Mouse (Mus musculus) forebrain, embryonic 10.5 days (tissue): ENCODE data around the gene Slc38a1. TPM values are rescaled to one million over a fixed set of nuclear protein-coding genes. Genes with fewer than 3 reads are reported as not detected.

Experiments
- DNase-seq: peaks from one replicate; pipeline ENCODE4 v3.0.0-alpha.2; 2017; ENCODE audit warnings: low spot score; ENCODE audit errors: extremely low spot score
- H3K27ac ChIP-seq: fragments of 300-500 bp; sonication (generic); 2 replicates; pipeline ENCODE4 v1.5.1; 2016; ENCODE audit warnings: mild to moderate bottlenecking
- H3K27me3 ChIP-seq: fragments of 300-500 bp; sonication (generic); 2 replicates; pipeline ENCODE4 v1.6.1; 2016; ENCODE audit warnings: mild to moderate bottlenecking; ENCODE audit not compliant: poor library complexity, severe bottlenecking
- H3K36me3 ChIP-seq: fragments of 300-500 bp; sonication (generic); replicated peaks from 2 replicates; pipeline ENCODE4 v1.6.1; 2016; ENCODE audit warnings: mild to moderate bottlenecking, moderate library complexity
- H3K4me1 ChIP-seq: fragments of 300-500 bp; sonication (generic); 2 replicates; pipeline ENCODE4 v1.6.1; 2016
- H3K4me3 ChIP-seq: fragments of 300-500 bp; sonication (generic); 2 replicates; pipeline ENCODE4 v1.5.1; 2016; ENCODE audit warnings: mild to moderate bottlenecking, moderate library complexity
- H3K9me3 ChIP-seq: fragments of 300-500 bp; sonication (generic); 2 replicates; pipeline ENCODE4 v1.6.1; 2016; ENCODE audit warnings: mild to moderate bottlenecking, moderate library complexity
- WGBS: fragments of 180-500 bp; shearing (Covaris S2); methylation state at CpG from one replicate; pipeline ENCODE4 v1.1.7; 2016; 5-methylcytosine and 5-hydroxymethylcytosine counted together
- polyA plus RNA-seq: library from polyadenylated mRNA; unstranded; fragments of >200 nt; fragmentation: Nextera tagmentation; extraction: Ambion mirVana; gene quantifications from 2 replicates; pipeline ENCODE4 v1.2.1, GENCODE M21; 2016

Slc38a1 gene
- polyA plus RNA-seq, 1 experiment from 2014 or later = 138 TPM

- DNase-seq = no peak
- H3K27ac ChIP-seq = no peak overlapping the region
- WGBS = 68% methylated on average over 1 of the region's 1 CpGs
- peaks cover 4% of the 10 kb centered on the region; the same call in 1 of the 2 replicates for H3K9me3 ChIP-seq
- H3K27me3 ChIP-seq = no peaks in the 10 kb centered on the region
- no peaks in the 10 kb centered on the region for H3K36me3 ChIP-seq
- peaks cover 10% of the 10 kb centered on the region for H3K4me1 ChIP-seq
- no peak overlapping the region for H3K4me3 ChIP-seq
Observed at GRCm38 (mm10) chr15:96563852-96564251, 78.9 kb downstream of the Slc38a1 start.

- Histone ChIP-seq H3K4me1 (peaks cover 10% of the 10 kb centered on the region), H3K36me3 (no peaks in the 10 kb centered on the region), H3K4me3 (no peak overlapping the region), H3K27me3 (no peaks in the 10 kb centered on the region), H3K27ac (no peak overlapping the region), H3K9me3 (peaks cover 4% of the 10 kb centered on the region; the same call in 1 of the 2 replicates)
- DNase-seq = no peak
- 94% methylated on average over 5 of the region's 5 CpGs for WGBS
Observed at GRCm38 (mm10) chr15:96562521-96562920, 80.2 kb downstream of the Slc38a1 start.

GRCm38 (mm10) chr15:96560576-96561298 lies 82.0 kb downstream of the Slc38a1 start:
- H3K4me3 ChIP-seq = no peak overlapping the region
- no peaks in the 10 kb centered on the region for H3K36me3 ChIP-seq
- H3K27ac ChIP-seq = no peak overlapping the region
- DNase-seq = no peak
- H3K9me3 ChIP-seq = peaks cover 4% of the 10 kb centered on the region; the same call in 1 of the 2 replicates
- H3K27me3 ChIP-seq = no peaks in the 10 kb centered on the region
- no peaks in the 10 kb centered on the region for H3K4me1 ChIP-seq
- whole genome bisulfite sequencing = 94% methylated on average over 14 of the region's 14 CpGs

GRCm38 (mm10) chr15:96551569-96552380 lies 90.9 kb downstream of the Slc38a1 start:
- DNase-seq = peak; percentile 46
- Histone ChIP-seq H3K9me3 (no peaks in the 10 kb centered on the region), H3K36me3 (no peaks in the 10 kb centered on the region), H3K27ac (no peak overlapping the region), H3K4me1 (peaks cover 14% of the 10 kb centered on the region), H3K27me3 (no peaks in the 10 kb centered on the region), H3K4me3 (no peak overlapping the region)
- 71% methylated on average over 9 of the region's 9 CpGs for WGBS

GRCm38 (mm10) chr15:96551107-96551506 lies 91.6 kb downstream of the Slc38a1 start:
- peaks cover 14% of the 10 kb centered on the region for H3K4me1 ChIP-seq
- H3K4me3 ChIP-seq = no peak overlapping the region
- 93% methylated on average over 8 of the region's 8 CpGs for WGBS
- no peak overlapping the region for H3K27ac ChIP-seq
- no peaks in the 10 kb centered on the region for H3K36me3 ChIP-seq
- no peaks in the 10 kb centered on the region for H3K27me3 ChIP-seq
- DNase-seq = no peak
- no peaks in the 10 kb centered on the region for H3K9me3 ChIP-seq

GRCm38 (mm10) chr15:96548363-96548762 lies 94.3 kb downstream of the Slc38a1 start:
- no peaks in the 10 kb centered on the region for H3K9me3 ChIP-seq
- DNase-seq = no peak
- no peak overlapping the region for H3K4me3 ChIP-seq
- H3K27ac ChIP-seq = no peak overlapping the region
- peaks cover 18% of the 10 kb centered on the region for H3K4me1 ChIP-seq
- no peaks in the 10 kb centered on the region for H3K27me3 ChIP-seq
- 89% methylated on average over 9 of the region's 9 CpGs for WGBS
- no peaks in the 10 kb centered on the region for H3K36me3 ChIP-seq

- Histone ChIP-seq H3K27ac (peak overlapping the region; percentile 51), H3K4me3 (no peak overlapping the region), H3K36me3 (no peaks in the 10 kb centered on the region), H3K27me3 (no peaks in the 10 kb centered on the region), H3K4me1 (peaks cover 18% of the 10 kb centered on the region), H3K9me3 (no peaks in the 10 kb centered on the region)
- WGBS = 79% methylated on average over 21 of the region's 21 CpGs
- no peak for DNase-seq
Observed at GRCm38 (mm10) chr15:96547256-96548195, 95.2 kb downstream of the Slc38a1 start.

- Histone ChIP-seq H3K4me3 (peak overlapping the region; percentile 51), H3K4me1 (peaks cover 17% of the 10 kb centered on the region), H3K27me3 (no peaks in the 10 kb centered on the region), H3K36me3 (no peaks in the 10 kb centered on the region), H3K9me3 (no peaks in the 10 kb centered on the region), H3K27ac (peak overlapping the region; percentile 78)
- WGBS = 4% methylated on average over 24 of the region's 24 CpGs
- peak; percentile 72 for DNase-seq
Observed at GRCm38 (mm10) chr15:96543181-96543828, 99.4 kb downstream of the Slc38a1 start.

- H3K4me3 ChIP-seq = no peak overlapping the region
- no peaks in the 10 kb centered on the region for H3K36me3 ChIP-seq
- peaks cover 7% of the 10 kb centered on the region; the same call in 1 of the 2 replicates for H3K4me1 ChIP-seq
- 77% methylated on average over 8 of the region's 8 CpGs for WGBS
- no peak for DNase-seq
- H3K27me3 ChIP-seq = no peaks in the 10 kb centered on the region
- H3K27ac ChIP-seq = no peak overlapping the region
- H3K9me3 ChIP-seq = no peaks in the 10 kb centered on the region
Observed at GRCm38 (mm10) chr15:96542135-96542534, 100.6 kb downstream of the Slc38a1 start.

- WGBS = 95% methylated on average over 11 of the region's 11 CpGs
Observed at GRCm38 (mm10) chr15:96537272-96537671, 105.4 kb downstream of the Slc38a1 start.

GRCm38 (mm10) chr15:96536412-96536811 lies 106.3 kb downstream of the Slc38a1 start:
- H3K27ac ChIP-seq = no peak overlapping the region
- H3K9me3 ChIP-seq = no peaks in the 10 kb centered on the region
- no peaks in the 10 kb centered on the region for H3K36me3 ChIP-seq
- 91% methylated on average over 7 of the region's 7 CpGs for WGBS
- H3K4me1 ChIP-seq = no peaks in the 10 kb centered on the region
- DNase-seq = no peak
- no peaks in the 10 kb centered on the region for H3K27me3 ChIP-seq
- H3K4me3 ChIP-seq = no peak overlapping the region

More at GRCm38 (mm10) chr15:96537272-96537671, 105.4 kb downstream of the Slc38a1 start:
- Histone ChIP-seq H3K4me3 (no peak overlapping the region), H3K9me3 (no peaks in the 10 kb centered on the region), H3K27me3 (no peaks in the 10 kb centered on the region), H3K27ac (no peak overlapping the region), H3K36me3 (no peaks in the 10 kb centered on the region), H3K4me1 (peaks cover 3% of the 10 kb centered on the region; the same call in 1 of the 2 replicates)
- no peak for DNase-seq

GRCm38 (mm10) chr15:96527686-96528085 lies 115.0 kb downstream of the Slc38a1 start:
- Histone ChIP-seq H3K4me3 (no peak overlapping the region), H3K27me3 (no peaks in the 10 kb centered on the region), H3K36me3 (no peaks in the 10 kb centered on the region), H3K27ac (no peak overlapping the region), H3K9me3 (no peaks in the 10 kb centered on the region), H3K4me1 (peaks cover 11% of the 10 kb centered on the region)
- no peak for DNase-seq
- 51% methylated on average over 6 of the region's 6 CpGs for WGBS
